Mouse (Mus musculus) liver, embryonic 14.5 days (tissue): ENCODE data around the gene Mpnd. TPM values are rescaled to one million over a fixed set of nuclear protein-coding genes. Genes with fewer than 3 reads are reported as not detected.

Experiments
- ATAC-seq: fragments of 200-750 bp; cut with Nextera tagmentation; 2 replicates; pipeline ENCODE4 v1.8.0; 2017; ENCODE audit warnings: moderate number of reproducible peaks, mild to moderate bottlenecking, moderate library complexity; ENCODE audit not compliant: insufficient read depth
- DNase-seq, 3 experiments: peaks; one replicate each; pipeline ENCODE4 v3.0.0-alpha.2; 2012 to 2013; ENCODE audit warnings: low read depth in 3 of 3, low spot score in 3 of 3
- H3K27ac ChIP-seq: fragments of 300-500 bp; sonication (generic); 2 replicates; pipeline ENCODE4 v1.5.1; 2014; ENCODE audit warnings: moderate library complexity, mild to moderate bottlenecking, control low read depth, inconsistent platforms
- H3K27me3 ChIP-seq: fragments of 300-500 bp; sonication (generic); 2 replicates; pipeline ENCODE4 v1.6.1; 2014; ENCODE audit warnings: mild to moderate bottlenecking, low read length, moderate library complexity; ENCODE audit not compliant: control insufficient read depth, insufficient read depth
- H3K36me3 ChIP-seq: fragments of 300-500 bp; sonication (generic); replicated peaks from 2 replicates; pipeline ENCODE4 v1.6.1; 2014; ENCODE audit warnings: low read depth; ENCODE audit not compliant: control insufficient read depth, insufficient read depth
- H3K4me1 ChIP-seq, 2 experiments: fragments of 200-500 bp in 1 of 2; fragments of 300-500 bp in 1 of 2; sonication (generic) in 1 of 2; replicated peaks; 2 replicates each; pipeline ENCODE4 v1.6.1; 2012 to 2014; ENCODE audit warnings: antibody characterized with exemption in 1 of 2, inconsistent platforms in 1 of 2, low read length in 1 of 2; ENCODE audit not compliant: control insufficient read depth in 2 of 2, insufficient read depth in 2 of 2
- H3K4me2 ChIP-seq: fragments of 300-500 bp; sonication (generic); 2 replicates; pipeline ENCODE4 v1.6.1; 2014; ENCODE audit warnings: low read depth, mild to moderate bottlenecking, control low read depth, moderate library complexity
- H3K4me3 ChIP-seq, 2 experiments: fragments of 200-500 bp in 1 of 2; fragments of 300-500 bp in 1 of 2; sonication (generic) in 1 of 2; 2 replicates each; pipeline ENCODE4 v1.5.1; 2012 to 2014; ENCODE audit warnings: low read depth in 2 of 2, low read length in 2 of 2, mild to moderate bottlenecking in 2 of 2, control low read depth in 1 of 2, inconsistent platforms in 1 of 2, moderate library complexity in 1 of 2; ENCODE audit not compliant: insufficient read depth in 1 of 2
- H3K9ac ChIP-seq: fragments of 300-500 bp; sonication (generic); replicated peaks from 2 replicates; pipeline ENCODE4 v1.6.1; 2014; ENCODE audit warnings: mild to moderate bottlenecking, control low read depth, moderate library complexity
- H3K9me3 ChIP-seq: fragments of 300-500 bp; sonication (generic); 2 replicates; pipeline ENCODE4 v1.6.1; 2016; ENCODE audit warnings: low read length, mixed read lengths; ENCODE audit not compliant: control insufficient read depth
- CTCF ChIP-seq: IDR thresholded peaks from 2 replicates; pipeline ENCODE4 v1.5.1; 2016; ENCODE audit warnings: antibody characterized with exemption, low read depth, control low read depth
- EP300 ChIP-seq: IDR thresholded peaks from 2 replicates; pipeline ENCODE4 v1.6.1; 2016; ENCODE audit warnings: antibody characterized with exemption, low read depth
- WGBS: fragments of 180-500 bp; shearing (Covaris S2); extraction: QIAGEN DNeasy Blood & Tissue Kit; methylation state at CpG from one replicate; pipeline ENCODE4 v1.1.7; 2014; ENCODE audit not compliant: insufficient replicate concordance; 5-methylcytosine and 5-hydroxymethylcytosine counted together
- polyA plus RNA-seq, 2 experiments: library from polyadenylated mRNA; depleted of rRNA in 1 of 2; stranded (reverse) in 1 of 2; unstranded in 1 of 2; fragments of >200 nt; fragmentation: Nextera tagmentation in 1 of 2; extraction: Ambion mirVana in 1 of 2; gene quantifications; 2 replicates each; pipeline versions ENCODE4 v1.2.1 to v1.2.3; 2012 to 2014

The Mpnd gene
- polyA plus RNA-seq, 2 experiments, result 12.9 to 15.7 TPM

DNA sequence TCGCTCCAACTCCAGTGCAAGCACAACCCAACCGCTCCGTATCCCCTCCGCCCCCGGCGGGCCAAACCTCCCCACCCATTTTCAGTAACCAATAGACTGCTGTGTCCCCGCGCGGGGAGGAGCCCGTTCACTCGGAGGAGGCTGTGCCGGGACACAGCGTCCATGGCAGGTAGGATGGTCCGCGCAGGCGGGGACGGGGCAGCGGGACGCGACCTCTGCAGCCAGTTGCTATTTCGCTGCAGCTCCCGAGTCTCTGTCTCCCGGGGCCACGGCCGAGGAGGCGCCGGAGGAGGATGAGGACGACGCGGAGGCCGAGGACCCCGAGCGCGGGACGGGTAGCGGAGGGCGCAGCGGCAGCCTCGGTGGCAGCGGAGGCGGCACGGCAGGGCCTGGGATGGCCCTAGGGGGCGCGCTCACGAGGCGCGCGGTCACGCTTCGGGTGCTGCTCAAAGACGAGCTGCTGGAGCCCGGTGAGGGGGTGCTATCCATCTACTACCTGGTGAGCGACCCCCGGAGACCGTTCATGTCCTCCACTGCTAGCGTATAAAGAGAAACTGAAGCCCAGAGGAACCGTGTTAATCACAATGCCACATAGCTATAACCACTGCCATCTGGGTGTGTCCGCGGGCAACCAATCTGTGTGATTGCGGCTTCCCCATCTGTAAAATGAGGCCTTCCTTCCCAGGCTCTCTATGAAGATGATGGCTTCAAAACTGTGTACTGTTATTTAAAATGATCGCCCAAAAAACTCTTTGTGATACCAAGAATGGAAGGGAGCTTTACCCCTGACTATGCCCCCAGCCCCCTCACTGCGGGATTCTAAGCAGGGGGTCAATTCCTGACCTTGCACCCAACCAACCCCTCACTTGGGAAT lies 3.8 kb downstream of the Mpnd start:
- TF ChIP-seq EP300 (no peak), CTCF (peak; percentile 55)
- ATAC-seq, result peak; percentile 87

DNA sequence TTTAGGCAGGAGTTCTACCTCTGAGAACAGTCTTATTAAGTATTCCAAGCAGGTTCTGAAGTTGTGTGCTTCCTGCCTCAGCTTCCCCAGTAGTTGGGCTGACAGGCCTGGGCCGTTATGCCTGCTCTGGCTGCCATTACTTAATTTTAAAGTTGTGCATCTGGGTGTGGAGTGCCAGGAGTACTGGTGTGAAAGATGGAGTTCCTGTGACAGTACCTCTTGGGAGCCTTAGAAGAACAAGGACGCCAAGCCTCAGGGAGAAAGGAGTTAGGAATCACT lies 4.4 kb downstream of the Mpnd start:
- ATAC-seq (no peak), DNase-seq (no peak)
- peaks cover 0 to 18% of the 10 kb centered on the region in 2 experiments; a peak in 3 of 4 replicates for H3K4me1 ChIP-seq
- H3K9me3 ChIP-seq, result no peaks in the 10 kb centered on the region
- peak overlapping the region; percentile 62 to 77; a peak in 3 of 4 replicates for H3K4me3 ChIP-seq
- peak overlapping the region; percentile 95 for H3K4me2 ChIP-seq
- no peak overlapping the region for H3K27ac ChIP-seq
- no peaks in the 10 kb centered on the region for H3K27me3 ChIP-seq
- no peak overlapping the region for H3K9ac ChIP-seq
- WGBS, result 51% methylated on average over 2 of the region's 2 CpGs
- H3K36me3 ChIP-seq, result no peaks in the 10 kb centered on the region
- TF ChIP-seq CTCF (no peak), EP300 (no peak)

More for the DNA sequence above, 3.8 kb downstream of the Mpnd start:
- Histone ChIP-seq H3K4me3 (peak overlapping the region; percentile 62 to 77), H3K27me3 (no peaks in the 10 kb centered on the region), H3K36me3 (no peaks in the 10 kb centered on the region), H3K27ac (no peak overlapping the region), H3K4me1 (peaks cover 0 to 18% of the 10 kb centered on the region in 2 experiments; a peak in 3 of 4 replicates), H3K9me3 (no peaks in the 10 kb centered on the region), H3K9ac (peak overlapping the region; percentile 21; the same call in 1 of the 2 replicates), H3K4me2 (peak overlapping the region; percentile 95)
- peak; percentile 79 to 84 (median 80) for DNase-seq
- WGBS, result under 1% methylated on average over 62 of the region's 62 CpGs

DNA sequence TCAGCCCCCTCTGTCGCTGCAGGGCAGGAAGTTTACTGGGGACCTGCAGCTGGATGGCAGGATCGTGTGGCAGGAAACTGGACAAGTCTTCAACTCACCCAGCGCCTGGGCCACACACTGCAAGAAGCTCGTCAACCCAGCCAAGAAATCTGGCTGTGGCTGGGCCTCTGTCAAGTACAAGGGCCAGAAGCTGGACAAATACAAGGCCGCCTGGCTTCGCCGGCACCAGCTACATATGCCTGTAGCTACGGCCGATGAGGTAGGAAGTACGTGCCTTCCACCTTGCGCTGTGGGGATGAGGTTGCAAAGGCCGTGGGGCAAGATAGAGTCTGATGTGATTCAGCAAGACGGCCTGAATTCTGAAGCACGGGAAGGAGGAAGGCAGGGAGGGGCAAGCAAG lies 4.7 kb downstream of the Mpnd start:
- no peak for ATAC-seq
- Histone ChIP-seq H3K9me3 (no peaks in the 10 kb centered on the region), H3K4me1 (peaks cover 0 to 18% of the 10 kb centered on the region in 2 experiments; a peak in 3 of 4 replicates), H3K4me3 (no peak overlapping the region), H3K27ac (no peak overlapping the region), H3K4me2 (peak overlapping the region; percentile 95), H3K9ac (no peak overlapping the region), H3K36me3 (peaks cover under 1% of the 10 kb centered on the region; the same call in 1 of the 2 replicates), H3K27me3 (no peaks in the 10 kb centered on the region)
- no peak for DNase-seq
- 62% methylated on average over 14 of the region's 14 CpGs for WGBS
- no peak for TF ChIP-seq CTCF
- no peak for TF ChIP-seq EP300

DNA sequence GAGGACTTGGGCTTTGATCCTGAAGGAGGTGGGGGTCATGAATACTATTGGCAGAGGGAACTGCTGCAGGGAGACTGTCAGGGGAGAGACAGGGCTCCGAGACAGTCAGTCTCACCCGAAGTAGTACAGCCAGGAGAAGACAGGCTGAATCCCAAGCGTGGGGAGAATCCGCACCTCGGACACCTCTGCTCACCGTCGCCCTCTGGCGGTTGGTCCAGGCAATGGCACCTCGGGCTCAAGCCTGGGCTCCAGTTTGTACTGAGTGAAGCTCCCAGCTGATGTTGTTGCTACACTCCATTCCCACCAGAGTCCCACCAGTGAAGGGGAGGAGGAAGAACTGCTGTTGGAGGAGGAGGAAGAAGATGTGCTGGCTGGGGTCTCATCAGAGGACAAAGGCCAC lies 5.2 kb downstream of the Mpnd start:
- TF ChIP-seq EP300 (no peak), CTCF (peak; percentile 100)
- Histone ChIP-seq H3K36me3 (peaks cover 4% of the 10 kb centered on the region; the same call in 1 of the 2 replicates), H3K4me1 (peaks cover 0 to 18% of the 10 kb centered on the region in 2 experiments; a peak in 3 of 4 replicates), H3K27me3 (no peaks in the 10 kb centered on the region), H3K9ac (no peak overlapping the region), H3K4me2 (peak overlapping the region; percentile 95), H3K27ac (no peak overlapping the region), H3K9me3 (no peaks in the 10 kb centered on the region), H3K4me3 (no peak overlapping the region)
- ATAC-seq, result no peak
- WGBS, result under 1% methylated on average over 9 of the region's 9 CpGs
- DNase-seq, result peak; percentile 28 to 36 (median 30)

DNA sequence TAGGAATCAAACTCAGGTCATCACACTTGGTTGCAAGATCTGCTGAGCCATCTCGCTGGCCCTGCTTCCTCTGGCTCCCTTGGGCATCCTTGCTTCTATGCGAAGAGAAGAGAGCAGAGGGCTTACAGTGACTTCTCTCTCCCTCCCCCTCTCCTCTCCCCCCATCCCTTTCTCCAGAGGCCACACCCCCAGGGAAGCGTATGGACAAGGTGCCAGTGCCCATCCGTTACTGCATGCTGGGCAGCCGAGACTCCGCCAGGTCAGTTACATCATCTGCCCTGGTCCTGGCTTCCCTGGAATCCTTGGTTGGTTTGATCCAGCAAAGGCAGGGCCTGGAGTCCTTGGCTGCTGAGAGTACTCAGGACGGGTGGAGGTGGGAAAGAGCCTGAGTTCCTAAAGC lies 5.9 kb downstream of the Mpnd start:
- Histone ChIP-seq H3K9me3 (no peaks in the 10 kb centered on the region), H3K4me1 (peaks cover 0 to 18% of the 10 kb centered on the region in 2 experiments; a peak in 3 of 4 replicates), H3K4me2 (no peak overlapping the region), H3K36me3 (peaks cover 4% of the 10 kb centered on the region; the same call in 1 of the 2 replicates), H3K9ac (no peak overlapping the region), H3K4me3 (no peak overlapping the region), H3K27me3 (no peaks in the 10 kb centered on the region), H3K27ac (no peak overlapping the region)
- ATAC-seq (no peak), DNase-seq (no peak)
- 82% methylated on average over 7 of the region's 7 CpGs for WGBS
- no peak for TF ChIP-seq EP300
- TF ChIP-seq CTCF, result no peak
